8 mouse cellular contexts compared by ENCODE assay signal in the genomic region with DNA sequence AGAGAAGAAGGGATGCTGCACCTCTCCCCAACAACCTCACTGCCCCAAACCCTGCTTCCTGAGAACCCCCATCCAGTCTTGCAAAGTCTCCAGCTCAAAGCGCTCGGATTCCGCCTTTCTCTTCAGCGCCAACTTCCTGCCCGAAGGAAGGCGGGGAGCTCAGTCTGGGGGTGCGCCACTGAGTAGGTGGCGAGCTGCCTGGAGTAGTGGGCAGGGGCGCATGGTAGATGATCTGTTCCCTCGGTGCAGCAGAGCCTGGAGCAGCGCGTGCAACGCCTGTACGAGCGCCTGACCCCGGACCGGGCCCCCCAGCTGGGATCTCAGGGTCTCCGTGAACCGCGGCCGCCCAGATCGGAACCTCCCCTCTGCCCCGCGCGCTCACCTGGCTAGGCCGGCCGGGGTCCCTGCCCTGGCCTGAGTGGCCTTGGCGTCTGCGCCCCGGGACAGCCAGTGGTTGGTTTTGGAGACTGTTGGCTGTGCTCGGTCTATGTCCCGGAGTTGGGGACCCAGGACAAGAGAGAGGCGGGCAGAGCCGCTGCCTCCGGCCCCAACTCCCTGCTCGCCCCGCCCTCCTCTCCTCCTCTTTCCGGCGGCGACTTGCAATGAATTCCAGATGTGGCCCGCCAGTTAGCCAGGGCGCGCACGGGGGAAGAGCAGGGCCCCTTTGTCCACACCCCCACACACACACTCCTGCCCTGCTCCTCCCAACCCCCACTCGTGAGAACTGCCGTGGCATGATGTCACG. TPM values are rescaled to one million over a fixed set of nuclear protein-coding genes. Genes with fewer than 3 reads are reported as not detected.
DNase-seq lines count a peak whose midpoint lies in the region; ATAC-seq and TF ChIP-seq lines count a peak whose summit lies in the region.

S1pr2 (minus strand) TSS at position 566 of the 745 bp plus-strand sequence.

- no peak within 1 kb of the TSS for H3K27ac ChIP-seq in cortical plate, adult 2 months (ENCODE audit: insufficient read depth, low read length)
- peak within 1 kb of the TSS; percentile 90 for H3K27ac ChIP-seq in gastrocnemius, adult 2 months
- 0 out of 2 replicates have a peak within 1 kb of the TSS, but pooled peaks have one; percentile 0 for H3K27ac ChIP-seq in hindbrain, embryonic 16.5 days (ENCODE audit: low read depth, low read length)

- ATAC-seq in hindbrain, embryonic 16.5 days, result peak; percentile 55
- ATAC-seq in megakaryocyte progenitor cell, adult 5-6 weeks (replicated peaks; ENCODE audit: poor library complexity), result peak; percentile 72

- H3K9ac ChIP-seq in hindbrain, embryonic 16.5 days (ENCODE audit: low read depth, low read length), result peak within 1 kb of the TSS; percentile 68

- no peaks in the 10 kb centered on the region for H3K36me3 ChIP-seq in hindbrain, embryonic 16.5 days (ENCODE audit: control insufficient read depth, insufficient read depth, low read length)

- WGBS in hindbrain, embryonic 16.5 days, result under 1% methylated on average over 36 of the region's 47 CpGs

- no peaks in the 10 kb centered on the region for H3K27me3 ChIP-seq in hindbrain, embryonic 16.5 days (replicated peaks; ENCODE audit: control insufficient read depth, insufficient read depth, low read length)

- peak within 1 kb of the TSS; percentile 55 for H3K4me3 ChIP-seq in cortical plate, adult 2 months (ENCODE audit: insufficient read depth, low read length)
- peak within 1 kb of the TSS; percentile 79 for H3K4me3 ChIP-seq in gastrocnemius, adult 2 months
- peak within 1 kb of the TSS; percentile 53 for H3K4me3 ChIP-seq in hindbrain, embryonic 16.5 days (ENCODE audit: low read length)

- intact Hi-C loops in gastrocnemius, adult 2 months (cut with DNase I), result no loop called here
- intact Hi-C loops in left cerebral cortex, postnatal 14 days (cut with DNase I), result no loop called here

- no peak for TF ChIP-seq CTCF in cortical plate, adult 2 months (IDR thresholded peaks at IDR 0.05; ENCODE audit: extremely low read depth, insufficient read depth, low read length)
- TF ChIP-seq CTCF in gastrocnemius, adult 2 months (IDR thresholded peaks at IDR 0.05), result no peak

- no peaks in the 10 kb centered on the region for H3K4me1 ChIP-seq in cortical plate, adult 2 months (ENCODE audit: control insufficient read depth, insufficient read depth, low read length)
- peaks cover 26% of the 10 kb centered on the region for H3K4me1 ChIP-seq in hindbrain, embryonic 16.5 days (ENCODE audit: control insufficient read depth, insufficient read depth, low read depth, low read length)

- TF ChIP-seq POLR2A in cortical plate, adult 2 months (IDR thresholded peaks at IDR 0.05; ENCODE audit: extremely low read depth, insufficient read depth, low read length), result no peak

- no peaks in the 10 kb centered on the region for H3K9me3 ChIP-seq in hindbrain, embryonic 16.5 days (ENCODE audit: control insufficient read depth, low read length)

- DNase-seq in T-cell, adult 2 months (ENCODE audit: low spot score), result peak; percentile 76
- peak; percentile 91 for DNase-seq in gastrocnemius, adult 2 months
- DNase-seq in left cerebral cortex, postnatal 14 days (ENCODE audit: low spot score in 2 of 2), result peak; percentile 42 to 54
- DNase-seq in right cerebral cortex, postnatal 14 days, result peak; percentile 51
- DNase-seq in urinary bladder, postnatal 25 days (ENCODE audit: low spot score), result peak; percentile 71

- peak within 1 kb of the TSS; percentile 98 for H3K4me2 ChIP-seq in hindbrain, embryonic 16.5 days (ENCODE audit: low read length)

RNA-seq across cellular contexts. Expression of gene S1pr2, which starts in this region (rescaled TPM):
- 1.4 and 1.5 TPM in 2 replicates for polyA plus RNA-seq in cortical plate, adult 2 months (2012; rRNA removed)
- total RNA-seq in gastrocnemius, adult 2 months (2021), result 1 to 10 TPM; 2.0 to 2.3 TPM
- polyA plus RNA-seq in hindbrain, embryonic 16.5 days (2015; fragmentation: Nextera tagmentation; extraction: Ambion mirVana), result 9.5 and 10.3 TPM in 2 replicates
- 1 to 10 TPM; 1.6 to 1.8 TPM for total RNA-seq in left cerebral cortex, postnatal 14 days (2021)
- 4.7 and 5.2 TPM in 2 replicates for total RNA-seq in megakaryocyte progenitor cell, adult 5-6 weeks (2015)
- 1.8 and 2.5 TPM in 2 replicates for total RNA-seq in megakaryocyte progenitor cell, adult 5-6 weeks (2017)
